Mouse (Mus musculus) spleen, adult 2 months (tissue): ENCODE results near the gene 1700019D03Rik.

Experiments
- CTCF ChIP-seq: fragments of 200-500 bp; IDR thresholded peaks from 2 replicates; pipeline ENCODE4 v1.5.1; 2011; ENCODE audit warnings: mild to moderate bottlenecking, inconsistent platforms; ENCODE audit not compliant: insufficient read depth, insufficient read length, insufficient replicate concordance; ENCODE audit errors: extremely low read depth
- POLR2A ChIP-seq: fragments of 200-500 bp; IDR thresholded peaks from 2 replicates; pipeline ENCODE4 v1.6.1; 2011; ENCODE audit warnings: low read depth, low read length, inconsistent platforms

- no peak for TF ChIP-seq POLR2A
- TF ChIP-seq CTCF: no peak
These were observed 33.3 kb downstream of the 1700019D03Rik start for GRCm38 (mm10) chr1:52986692-52987091.
